Mouse (Mus musculus) right cerebral cortex, postnatal 25 days (tissue): ENCODE results near the gene Aldh4a1.

Source experiments
- DNase-seq: peaks from one replicate; pipeline ENCODE4 v3.0.0; 2022

Gene Aldh4a1

DNA sequence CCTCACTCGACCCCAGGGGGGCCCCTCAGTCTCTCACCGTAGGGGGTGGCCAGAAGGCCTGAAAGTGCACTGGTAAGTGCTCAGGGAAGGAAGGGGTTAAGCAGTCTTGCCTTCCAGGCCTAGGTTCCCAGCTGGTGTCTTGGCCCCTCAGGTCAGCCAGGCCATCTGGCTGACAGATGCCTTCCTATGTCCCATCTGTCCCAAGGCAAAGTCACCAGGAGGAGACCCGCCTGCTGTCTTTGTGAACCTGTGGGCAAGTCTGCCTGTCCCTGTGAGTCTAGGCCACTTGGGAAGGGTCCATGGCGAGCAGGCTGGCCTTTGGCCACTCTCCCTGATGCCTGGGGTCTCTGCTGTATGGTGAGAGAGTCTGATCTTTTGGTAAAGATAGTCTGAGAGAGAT lies 32.2 kb upstream of the Aldh4a1 start:
- no peak for DNase-seq

DNA sequence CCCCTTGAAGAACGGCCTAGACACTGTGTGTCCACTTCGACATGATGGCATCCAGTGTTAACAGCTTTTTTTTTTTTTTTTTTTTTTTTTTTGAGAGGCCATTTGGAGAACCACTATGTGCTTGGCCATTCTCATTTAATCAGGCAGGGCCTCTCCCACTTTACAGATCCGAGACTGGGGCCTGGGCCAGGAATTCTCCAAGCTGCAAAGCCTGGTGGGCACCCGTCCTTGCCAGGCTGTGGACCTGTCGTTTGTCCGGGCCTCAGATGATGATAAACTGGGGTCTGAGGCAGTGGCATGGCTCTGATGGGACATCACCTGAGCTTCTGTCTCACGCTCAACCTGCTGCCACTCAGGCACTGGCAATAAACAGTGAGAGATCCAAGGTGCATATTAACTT lies 29.8 kb upstream of the Aldh4a1 start:
- no peak for DNase-seq

DNA sequence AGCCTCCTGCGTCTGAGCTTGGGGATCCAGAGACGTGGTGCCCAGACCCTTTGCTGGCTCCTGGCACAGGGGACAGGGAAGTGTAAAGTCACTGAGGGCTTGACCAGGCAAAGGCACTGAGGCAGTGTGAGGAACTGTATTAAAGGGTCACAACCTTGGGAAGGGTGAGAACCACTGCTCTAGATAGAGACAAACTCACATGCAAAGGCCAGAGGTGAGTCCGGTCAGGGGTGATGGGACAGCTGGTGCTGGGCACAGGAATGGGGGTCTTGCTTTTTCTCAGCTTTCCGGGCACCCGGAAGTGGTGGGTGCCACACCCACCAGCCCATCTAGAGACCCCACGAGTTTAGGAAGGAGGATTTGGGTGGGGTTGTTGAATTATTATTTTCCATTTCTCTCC lies 29.3 kb upstream of the Aldh4a1 start:
- DNase-seq: no peak

DNA sequence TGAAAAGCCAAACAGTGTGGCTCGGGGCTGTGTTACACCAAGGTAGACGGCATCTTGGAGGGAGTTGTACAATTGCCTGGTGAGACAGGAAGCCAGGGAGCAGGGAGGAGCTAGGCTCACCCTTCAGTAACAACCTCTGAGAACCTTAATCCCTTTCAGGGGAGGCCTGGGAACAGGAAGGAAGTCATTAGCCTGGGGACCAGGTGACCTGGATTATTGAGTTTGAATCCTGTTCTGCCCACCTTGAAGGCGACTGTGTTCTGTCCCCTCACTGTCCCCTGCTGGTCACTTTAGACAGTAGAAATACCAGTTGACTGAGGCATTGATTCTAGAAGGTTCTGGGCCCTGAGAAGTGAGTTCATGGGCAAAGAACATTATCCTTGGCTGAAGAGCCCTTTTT lies 28.6 kb upstream of the Aldh4a1 start:
- DNase-seq: no peak

DNA sequence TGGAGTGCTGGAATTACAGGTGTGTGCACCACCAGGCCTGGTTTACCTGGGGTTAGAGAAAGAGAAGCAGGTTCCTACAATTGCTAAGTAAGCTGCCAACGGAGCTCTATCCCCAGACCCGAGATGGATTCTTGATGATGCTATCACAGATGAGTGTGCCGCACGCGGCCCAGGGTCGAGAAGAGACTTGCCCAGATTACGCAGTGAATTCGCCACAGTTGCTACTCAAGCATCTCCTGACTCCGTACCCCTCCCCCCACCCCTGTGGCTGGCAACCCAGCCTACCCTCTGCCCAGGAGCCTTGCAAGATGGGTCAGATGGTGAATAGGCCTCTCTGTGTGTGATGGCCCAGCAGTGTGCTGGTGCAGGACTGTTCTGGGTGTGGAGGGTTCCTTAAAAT lies 26.0 kb upstream of the Aldh4a1 start:
- DNase-seq: no peak

DNA sequence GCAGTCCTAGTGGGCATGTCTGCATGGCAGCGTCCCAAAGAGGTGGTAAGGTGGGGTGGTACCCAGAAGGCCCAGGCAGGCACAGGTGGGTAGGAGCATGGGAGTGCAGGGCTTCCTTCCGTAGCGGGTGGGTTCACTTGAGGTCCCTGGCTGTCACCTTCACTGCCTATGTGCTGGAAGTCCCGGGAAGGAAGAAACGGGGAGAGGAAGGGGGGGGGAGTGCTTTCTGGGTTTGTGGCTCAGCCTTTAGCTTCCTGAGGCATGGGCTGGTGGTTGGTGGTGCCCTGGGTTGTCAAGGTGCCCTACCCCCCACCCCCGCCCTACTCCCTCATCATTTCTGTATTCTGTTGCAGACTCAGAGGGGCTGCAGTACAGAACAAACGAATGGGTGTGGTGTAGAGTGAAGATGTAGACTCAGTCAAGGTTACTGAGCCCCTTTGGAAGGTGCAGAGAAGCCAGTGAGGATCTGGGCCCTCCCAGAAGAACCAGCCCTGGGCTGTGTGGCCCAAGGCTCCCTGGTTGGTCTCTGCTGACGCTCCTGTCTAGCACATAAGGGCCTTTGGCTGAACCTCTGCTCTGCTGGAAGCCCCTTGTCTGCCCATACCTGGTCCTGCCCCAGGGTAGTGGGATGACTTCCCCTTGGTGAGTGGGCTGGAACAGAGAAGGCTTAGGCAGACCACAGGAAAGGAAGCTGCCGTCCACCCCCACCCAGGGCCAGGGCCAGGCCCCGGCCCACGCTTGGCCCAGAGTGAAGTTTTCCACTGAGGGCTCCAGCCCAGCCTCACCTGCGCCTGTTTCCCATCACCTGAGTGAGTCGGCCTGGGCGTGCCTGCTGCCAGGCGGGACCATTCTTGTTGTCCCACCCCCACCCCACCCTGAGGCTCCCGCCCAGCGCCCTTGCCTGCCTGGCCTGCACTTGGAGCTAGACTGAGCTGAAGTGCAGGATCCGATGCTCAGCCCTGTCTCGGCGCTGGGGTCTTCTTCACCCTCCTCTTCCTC lies 25.1 kb upstream of the Aldh4a1 start:
- DNase-seq: no peak

DNA sequence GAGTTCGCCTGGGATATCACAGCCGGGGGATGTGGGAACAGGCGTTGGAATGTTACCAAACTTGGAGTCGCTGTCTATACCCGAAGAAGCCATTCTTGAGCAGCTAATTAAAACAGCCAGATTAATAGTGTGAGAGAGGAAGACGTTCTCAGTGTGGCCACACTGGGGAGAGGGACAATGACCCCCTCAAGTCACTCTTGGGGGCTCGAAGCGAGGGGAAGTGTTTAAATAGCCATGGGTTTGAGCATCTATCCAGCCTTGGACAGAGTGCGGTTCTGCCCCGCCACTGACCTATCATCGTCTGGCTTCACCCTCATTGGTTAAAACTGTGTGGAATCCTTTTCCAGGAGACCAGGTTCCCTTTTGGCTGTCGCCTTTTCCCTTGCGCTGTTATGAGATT lies 24.3 kb upstream of the Aldh4a1 start:
- DNase-seq: no peak

DNA sequence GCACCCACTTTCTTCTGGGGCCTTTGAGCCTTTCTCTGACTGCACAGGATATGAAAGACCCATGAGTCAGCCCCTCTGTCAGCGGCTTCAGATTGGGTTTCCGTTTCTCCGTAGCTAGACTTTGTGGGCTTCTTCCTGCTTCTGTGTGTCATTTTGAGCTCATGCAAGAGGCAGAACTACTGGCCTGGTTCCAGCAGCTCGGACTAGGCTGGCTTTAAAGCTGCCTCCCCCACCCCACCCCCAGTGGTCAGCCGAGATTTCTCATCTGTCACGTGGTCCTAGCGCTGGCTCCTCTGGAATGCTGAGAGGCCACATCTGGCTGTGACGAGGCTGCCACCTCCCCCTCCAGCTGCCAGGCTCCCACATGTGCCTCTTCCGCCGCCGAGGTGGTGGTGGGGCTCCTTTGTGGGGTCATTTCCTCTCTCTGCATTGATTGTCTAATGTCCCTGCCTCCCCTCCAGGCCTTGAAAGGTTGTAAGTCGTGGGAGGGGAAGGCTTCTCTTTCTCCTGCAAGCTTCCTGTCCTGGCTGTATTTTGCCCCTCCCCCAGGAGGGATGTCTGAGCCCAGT lies 23.6 kb upstream of the Aldh4a1 start:
- peak; percentile 47 for DNase-seq

DNA sequence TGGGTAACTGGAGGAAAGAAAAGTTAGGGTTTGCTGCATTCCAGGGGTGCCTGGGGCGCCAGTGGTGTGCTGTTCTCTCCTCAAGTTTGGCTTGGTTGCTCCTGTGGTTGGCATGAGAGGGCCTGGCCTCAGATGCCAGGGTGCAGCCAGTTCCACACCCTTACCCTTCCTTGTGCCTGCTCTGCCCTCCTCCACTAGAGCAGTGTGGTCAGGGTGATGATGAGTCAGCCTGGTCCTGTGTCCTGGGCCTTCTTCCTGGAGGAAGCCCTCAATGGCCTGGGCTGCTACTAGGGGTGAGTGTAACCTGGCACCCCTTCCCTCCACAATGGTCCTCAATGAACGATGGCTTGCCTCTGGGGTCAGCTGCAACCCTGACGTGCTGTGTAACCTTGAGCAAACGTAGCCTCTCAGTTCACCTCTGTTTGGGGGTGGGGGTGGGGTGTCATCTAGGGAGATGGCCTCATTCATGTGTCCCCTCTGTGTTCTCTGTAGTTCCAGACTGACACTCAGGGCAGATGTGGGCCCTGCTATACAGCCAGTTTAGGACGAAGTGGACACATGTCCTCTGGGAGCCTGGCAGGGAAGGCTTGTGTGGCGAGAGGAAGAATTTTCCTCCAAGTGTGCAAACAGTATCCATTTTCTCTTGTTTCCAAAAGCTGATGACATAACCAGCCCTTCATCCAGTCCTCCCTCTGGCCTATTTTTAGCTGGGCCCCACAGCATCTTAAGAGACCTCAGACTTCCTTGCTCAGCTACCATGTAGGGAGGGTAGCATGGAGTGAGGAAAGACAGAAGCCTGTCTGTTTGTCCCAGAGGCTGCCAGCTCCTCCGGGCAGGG lies 20.9 kb upstream of the Aldh4a1 start:
- no peak for DNase-seq

DNA sequence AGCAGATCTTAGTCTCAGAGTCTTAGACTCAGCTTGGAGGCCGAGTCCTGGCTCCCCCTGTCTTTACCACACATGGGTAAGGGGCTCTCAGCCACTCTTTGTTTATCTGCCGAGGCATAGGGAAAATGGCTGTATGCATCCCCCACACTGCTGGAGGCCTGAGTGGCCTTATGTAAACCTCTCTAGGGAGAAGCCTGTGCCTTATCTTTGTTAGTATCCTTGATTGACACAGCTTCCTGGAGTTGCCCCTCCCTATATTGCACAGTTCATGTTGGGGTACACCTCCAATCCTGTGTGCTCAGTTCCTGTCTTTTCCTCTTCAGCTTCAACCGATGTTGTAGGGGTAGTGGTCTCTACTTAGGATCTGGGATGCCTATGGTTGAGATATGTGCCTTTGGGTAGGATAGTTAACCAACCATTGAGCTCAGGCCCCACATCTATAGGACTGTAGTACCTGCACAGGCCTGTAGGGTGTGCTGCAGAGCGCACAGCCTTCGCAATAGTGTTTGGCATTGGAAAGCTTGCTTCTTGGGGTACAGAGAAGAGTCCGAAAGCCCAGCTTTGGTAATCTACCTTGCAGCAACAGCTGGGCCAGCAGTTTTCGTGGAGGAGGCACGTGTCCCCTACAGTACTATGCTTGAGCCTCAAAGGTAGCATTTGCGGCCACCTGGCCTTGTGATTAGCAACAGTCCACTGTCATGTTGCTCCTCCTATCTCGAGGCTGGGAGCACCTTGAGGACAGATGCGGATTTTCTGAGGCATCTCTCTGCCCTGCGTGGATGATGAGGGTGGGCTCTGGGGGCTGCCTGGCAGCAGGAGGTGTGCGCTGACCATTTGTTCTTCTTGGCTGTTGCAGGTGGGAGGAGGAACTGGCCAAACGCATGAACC lies 20.1 kb upstream of the Aldh4a1 start, which contains the start of gene Gm21969:
TSS of gene Gm21969 (plus strand) at position 830 of the 888 bp plus-strand sequence.
- no peak for DNase-seq

DNA sequence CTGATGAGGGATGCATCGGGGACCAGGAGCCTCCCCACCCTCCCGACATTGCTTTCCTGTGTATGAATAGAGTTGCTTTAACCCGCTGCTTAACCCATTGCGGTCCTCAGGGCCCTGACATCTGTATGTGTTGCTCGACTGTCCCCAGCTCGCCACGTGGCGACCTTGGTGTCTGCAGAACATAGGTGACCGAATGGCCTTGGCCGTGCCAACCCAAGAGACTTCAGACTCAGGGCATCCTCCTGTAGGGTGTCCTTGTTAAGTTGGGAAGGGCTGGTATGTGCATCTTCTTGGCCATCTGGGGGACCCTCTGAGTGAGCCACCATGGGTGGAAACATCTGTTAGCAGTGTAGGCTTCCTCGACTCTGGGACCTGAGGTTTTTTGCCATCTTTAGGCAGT lies 17.4 kb upstream of the Aldh4a1 start:
- DNase-seq: no peak

DNA sequence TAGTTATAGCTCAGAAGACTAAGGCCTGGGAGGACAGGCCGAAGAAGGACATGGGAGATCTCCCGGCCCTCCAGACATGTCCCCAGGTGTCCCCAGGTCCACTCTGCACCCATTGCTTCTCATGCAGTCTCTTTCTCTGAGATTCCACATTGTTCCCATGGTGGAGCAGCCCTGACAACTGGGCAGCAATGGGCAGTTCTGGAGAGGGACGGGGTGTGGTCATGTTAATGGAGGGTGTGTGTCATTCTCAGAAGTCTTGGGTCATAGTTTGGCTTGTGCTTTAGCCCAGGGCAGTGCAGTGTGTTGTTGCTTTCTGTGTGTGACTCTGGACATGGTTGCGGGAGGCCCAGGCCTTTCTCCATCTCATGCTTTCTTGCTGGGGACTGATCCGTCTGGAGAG lies 15.9 kb upstream of the Aldh4a1 start:
- no peak for DNase-seq

DNA sequence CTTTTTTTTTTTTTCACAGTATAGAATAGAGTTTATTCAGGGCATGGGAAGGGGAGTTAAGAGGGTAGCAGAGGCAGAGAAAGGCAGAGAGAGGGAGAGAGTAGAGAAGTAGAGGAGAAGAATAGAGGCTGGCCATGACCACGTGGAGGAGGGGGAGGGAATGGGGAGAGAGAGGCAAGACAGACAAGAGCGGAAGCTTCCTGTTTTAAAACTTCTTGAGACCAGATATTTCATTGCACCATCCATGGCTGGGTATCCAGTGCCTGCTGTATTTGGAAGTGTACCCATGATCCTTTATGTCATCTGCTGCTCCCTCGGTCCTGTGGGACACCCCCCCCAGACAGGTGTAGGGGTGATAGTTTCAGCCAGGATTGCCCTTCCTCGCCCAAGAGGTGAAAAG lies 13.7 kb upstream of the Aldh4a1 start:
- no peak for DNase-seq

DNA sequence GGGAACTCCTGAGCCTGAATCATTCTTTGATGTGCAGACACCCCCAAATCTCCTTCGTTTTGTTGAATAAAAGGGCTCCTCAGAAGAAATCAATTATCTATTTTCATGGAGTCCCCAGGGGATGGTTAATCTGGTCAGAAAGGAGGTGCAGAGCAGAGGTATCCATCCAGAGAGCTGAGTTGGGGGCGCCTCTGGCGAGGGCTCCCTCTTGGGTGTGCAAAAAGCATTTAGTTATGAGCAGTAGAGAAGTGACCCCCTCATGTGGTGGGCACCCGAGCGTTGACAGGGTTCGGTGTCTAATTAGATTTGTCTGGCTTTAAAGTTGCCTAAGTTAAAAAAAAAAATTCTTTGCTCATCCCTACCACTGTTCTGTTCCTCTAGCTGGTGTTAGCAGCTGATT lies 11.7 kb upstream of the Aldh4a1 start:
- no peak for DNase-seq

DNA sequence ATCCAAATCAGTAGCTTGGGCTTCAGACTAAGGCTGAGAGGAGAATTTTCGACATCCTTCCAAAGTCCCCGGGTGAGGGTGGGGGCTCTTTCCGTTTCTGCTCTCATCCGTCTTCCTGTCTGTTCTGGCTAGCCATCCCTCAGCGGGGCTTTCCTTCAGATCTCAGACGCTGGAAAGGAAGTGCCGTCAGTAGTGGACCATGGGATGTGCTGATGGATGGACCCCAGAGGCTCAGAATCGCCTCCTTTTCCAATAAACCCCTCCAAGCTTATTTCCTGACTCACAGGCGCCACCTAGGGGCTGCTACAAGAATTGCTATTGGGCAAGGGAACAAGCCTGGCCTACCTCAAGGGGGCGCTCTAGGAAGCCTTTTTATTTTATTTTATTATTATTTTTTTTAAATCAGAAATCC lies 11.1 kb upstream of the Aldh4a1 start:
- DNase-seq: peak; percentile 62

DNA sequence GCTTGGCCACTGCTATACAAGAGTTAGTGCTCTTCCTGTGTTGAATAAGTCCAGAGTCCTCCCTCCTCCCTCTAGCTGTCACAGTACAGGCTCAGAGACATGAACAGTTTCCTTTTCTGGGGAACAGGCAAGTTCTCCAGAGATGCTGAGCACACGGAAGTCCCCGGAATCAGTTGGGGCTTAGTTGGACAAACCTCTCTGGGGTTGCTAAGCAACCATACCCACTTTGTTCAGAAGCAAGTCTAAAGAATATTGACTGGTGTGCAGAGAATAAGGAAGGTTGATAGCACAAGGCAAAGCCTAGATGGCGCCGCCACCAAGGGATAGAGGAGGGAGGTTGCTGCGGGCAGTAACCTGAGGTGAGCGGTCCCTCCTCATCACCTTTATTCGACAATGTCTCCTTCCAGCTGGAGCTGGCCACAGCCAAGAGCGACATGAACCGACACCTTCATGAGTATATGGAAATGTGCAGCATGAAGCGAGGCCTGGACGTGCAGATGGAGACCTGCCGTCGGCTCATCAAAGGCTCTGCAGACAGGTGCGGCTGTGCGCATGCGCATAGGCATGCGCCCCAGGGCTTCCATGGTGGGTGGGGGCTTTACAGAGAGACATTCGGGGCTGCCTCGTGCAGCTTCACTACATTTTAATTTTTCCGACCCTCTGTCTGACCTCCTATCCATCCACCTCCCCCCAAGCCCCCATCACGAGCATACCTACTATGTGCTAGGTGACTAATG lies 8.0 kb upstream of the Aldh4a1 start:
- no peak for DNase-seq

DNA sequence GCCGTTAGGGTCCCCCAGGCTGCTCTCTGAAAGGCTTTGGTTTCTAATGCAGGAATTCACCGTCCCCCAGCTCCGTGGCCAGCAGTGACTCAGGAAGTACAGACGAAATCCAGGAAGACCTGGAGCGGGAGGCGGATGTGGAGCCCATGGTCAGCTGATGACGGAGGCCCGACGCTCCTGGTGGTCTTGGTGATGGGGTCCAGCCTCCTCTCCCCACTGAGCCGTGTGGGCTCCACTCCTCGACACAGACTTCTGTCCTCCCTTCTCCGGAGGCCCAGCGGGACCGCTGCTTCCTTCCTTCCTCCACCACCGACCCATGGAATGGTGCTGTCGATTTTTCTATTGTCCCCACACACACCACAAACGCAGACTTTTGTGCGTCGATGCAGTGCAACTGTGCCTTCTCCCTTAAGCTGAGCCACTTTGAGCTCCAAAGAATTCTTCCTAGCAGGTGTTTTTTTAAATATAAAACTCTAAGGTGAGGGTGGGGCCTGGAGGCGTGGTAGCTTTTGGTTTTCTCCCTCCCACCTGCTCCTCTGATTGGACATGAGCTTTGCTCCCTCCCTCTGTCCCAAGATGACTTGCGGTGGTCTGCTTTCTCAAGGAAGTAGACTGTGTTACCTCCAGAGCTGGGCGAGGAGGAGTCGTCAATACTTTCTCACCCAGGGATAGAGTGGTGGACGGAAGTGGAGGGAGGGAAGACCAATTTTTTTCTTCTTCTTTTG lies 6.2 kb upstream of the Aldh4a1 start:
- DNase-seq: no peak

DNA sequence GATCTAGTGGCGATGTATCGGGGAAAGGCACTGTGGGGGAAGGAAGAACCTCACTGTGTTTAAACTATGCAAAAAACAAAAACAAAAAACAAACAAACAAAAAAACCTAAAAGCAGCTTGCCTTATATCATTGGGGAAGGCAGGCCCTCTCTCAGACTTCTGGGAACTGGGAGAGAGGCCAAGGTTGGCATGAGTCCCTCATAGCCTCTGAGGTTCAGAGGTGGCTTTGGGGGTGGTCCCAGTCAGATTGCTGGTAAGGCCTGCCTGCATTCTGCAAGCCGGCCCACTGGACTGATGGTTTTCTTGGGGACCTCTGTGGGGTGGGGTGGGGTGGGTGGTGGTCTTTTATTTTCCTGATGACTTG lies 5.7 kb upstream of the Aldh4a1 start:
- DNase-seq: no peak

DNA sequence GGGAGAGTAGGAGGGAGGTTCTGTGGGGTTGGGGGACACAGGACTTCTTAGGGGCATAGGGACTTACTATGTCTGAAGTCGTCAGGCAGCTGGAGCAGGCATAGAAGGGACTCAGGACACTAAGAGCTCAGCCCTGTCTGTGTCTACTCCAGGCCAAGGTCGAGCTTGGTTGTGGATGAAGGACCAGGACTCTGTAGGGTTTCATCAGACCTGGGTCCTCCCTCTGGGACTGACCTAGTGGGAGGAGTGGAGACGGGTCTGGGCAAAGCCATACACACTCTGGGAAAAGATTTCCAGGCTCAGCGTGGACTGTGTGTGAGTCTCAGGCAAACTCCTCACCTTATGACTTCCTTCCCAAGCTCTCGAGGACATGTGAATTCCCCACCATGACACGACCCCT lies 2.9 kb upstream of the Aldh4a1 start:
- no peak for DNase-seq

DNA sequence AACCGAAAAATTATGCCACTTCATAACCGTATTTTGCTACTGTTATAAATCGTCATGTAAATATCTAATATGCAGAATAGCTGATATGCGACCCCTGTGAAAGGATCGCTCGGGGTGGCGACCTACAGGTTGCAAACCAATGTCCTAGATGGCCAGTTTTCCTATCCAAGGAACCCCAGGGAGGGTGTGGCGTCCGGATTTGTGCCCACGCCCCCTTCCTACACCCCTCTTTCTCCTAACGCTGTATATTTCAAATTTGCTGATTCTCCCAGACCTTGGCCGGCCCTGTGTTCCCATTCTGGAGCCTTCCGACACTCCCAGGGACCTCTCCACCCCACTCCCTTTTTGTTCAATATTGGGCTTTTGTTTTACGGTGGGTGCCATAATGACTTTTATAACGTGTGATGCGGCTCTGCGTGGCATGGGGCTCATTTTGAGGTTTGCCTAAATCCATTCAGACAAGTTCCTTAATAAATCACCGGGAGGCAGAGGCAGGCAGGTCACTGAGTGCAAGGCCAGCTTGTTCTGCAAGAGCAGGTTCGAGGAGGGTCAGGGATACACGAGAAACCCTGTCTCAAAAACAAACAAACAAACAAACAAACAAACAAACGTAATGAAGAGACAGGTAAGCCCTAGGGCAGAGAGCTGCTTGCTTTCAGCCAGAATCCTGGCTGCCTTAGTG lies 909 bp downstream of the Aldh4a1 start:
- DNase-seq: no peak

DNA sequence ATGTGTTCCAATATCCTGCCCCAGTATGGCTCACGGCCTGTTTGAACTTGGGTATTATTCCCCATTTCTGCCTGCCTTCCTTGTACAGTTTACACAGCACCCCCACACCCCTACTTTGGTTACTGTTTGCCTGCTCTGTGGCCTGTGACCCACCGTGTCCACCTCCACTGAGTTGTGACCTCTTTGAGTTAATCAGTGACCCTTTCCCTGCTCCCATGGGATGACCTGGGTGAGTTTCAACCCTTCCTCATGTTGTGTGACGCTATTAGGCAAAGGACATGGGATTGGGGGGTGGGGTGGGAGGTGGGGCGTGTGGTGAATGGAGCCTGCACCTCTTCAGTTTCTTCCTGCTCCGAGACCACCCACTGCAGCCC lies 1.4 kb downstream of the Aldh4a1 start:
- DNase-seq: no peak
